Mouse (Mus musculus) heart, adult 2 months (tissue): ENCODE data around the gene Fhdc1.

Experiments
- CTCF ChIP-seq: fragments of 200-600 bp; IDR thresholded peaks from 2 replicates; pipeline ENCODE4 v1.8.1; 2022; ENCODE audit warnings: antibody characterized with exemption, mild to moderate bottlenecking, moderate library complexity
- EP300 ChIP-seq: fragments of 200-500 bp; IDR thresholded peaks from 2 replicates; pipeline ENCODE4 v1.6.1; 2011; ENCODE audit warnings: low read depth, low read length, control low read depth; ENCODE audit not compliant: insufficient read depth
- POLR2A ChIP-seq: fragments of 200-500 bp; IDR thresholded peaks from 2 replicates; pipeline ENCODE4 v1.6.1; 2011; ENCODE audit warnings: mild to moderate bottlenecking, low read depth, low read length, control low read depth; ENCODE audit not compliant: insufficient read depth

- TF ChIP-seq CTCF: no peak
- no peak for TF ChIP-seq POLR2A
- no peak for TF ChIP-seq EP300
Measured at GRCm38 (mm10) chr3:84450651-84451050, 29.6 kb downstream of the Fhdc1 start.
